Mouse (Mus musculus) adrenal gland, postnatal 4 days (tissue): Measurements from ENCODE around the gene Tnfsf9. TPM values are rescaled to one million over a fixed set of nuclear protein-coding genes. Genes with fewer than 3 reads are reported as not detected.

ENCODE experiments used
- DNase-seq, 2 experiments: peaks; one replicate each; pipeline ENCODE4 v3.0.0; 2021 to 2022; ENCODE audit warnings: low spot score in 2 of 2, mixed read lengths in 2 of 2
- long read RNA-seq, 2 experiments: library from polyadenylated mRNA; stranded (forward); transcript quantifications; one replicate each; pipeline ENCODE4 v2.0.0; 2021
- total RNA-seq, 2 experiments: library from RNA; stranded (reverse); gene quantifications; 2 replicates each; pipeline ENCODE4 v1.2.3; 2021

Tnfsf9 gene
- under 1 TPM; 0.40 to 0.45 TPM for total RNA-seq
- long read RNA-seq, experiment 1, result 0 reads
- long read RNA-seq, experiment 2, partial matches to known transcripts, result 0 of 3 reads
- long read RNA-seq, experiment 2, other reads (novel, unspliced or antisense), result 2 of 3 reads

DNA sequence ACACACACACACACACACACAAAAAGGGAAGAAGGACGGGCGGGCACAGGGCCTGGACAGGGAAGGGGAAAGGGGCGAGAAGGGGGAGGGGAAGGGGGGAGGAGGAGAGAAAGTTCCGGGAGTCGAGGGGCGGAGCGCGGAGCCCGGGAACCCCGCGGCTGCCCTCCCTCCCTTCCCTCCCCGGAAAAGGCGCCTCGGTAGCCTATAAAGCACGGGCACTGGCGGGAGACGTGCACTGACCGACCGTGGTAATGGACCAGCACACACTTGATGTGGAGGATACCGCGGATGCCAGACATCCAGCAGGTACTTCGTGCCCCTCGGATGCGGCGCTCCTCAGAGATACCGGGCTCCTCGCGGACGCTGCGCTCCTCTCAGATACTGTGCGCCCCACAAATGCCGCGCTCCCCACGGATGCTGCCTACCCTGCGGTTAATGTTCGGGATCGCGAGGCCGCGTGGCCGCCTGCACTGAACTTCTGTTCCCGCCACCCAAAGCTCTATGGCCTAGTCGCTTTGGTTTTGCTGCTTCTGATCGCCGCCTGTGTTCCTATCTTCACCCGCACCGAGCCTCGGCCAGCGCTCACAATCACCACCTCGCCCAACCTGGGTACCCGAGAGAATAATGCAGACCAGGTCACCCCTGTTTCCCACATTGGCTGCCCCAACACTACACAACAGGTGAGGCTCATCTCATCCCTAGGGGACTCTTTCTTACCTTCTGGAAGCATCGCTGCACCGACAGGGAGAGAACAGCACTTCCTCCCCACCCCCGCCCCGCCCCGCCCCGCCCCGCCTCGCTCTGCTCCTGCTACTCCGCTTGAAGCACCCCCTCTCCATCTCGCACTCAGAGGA lies at the start of gene Tnfsf9:
Gene Tnfsf9, plus strand, starts transcription at position 145 of the 854 bp plus-strand sequence.
- DNase-seq, result no peak

GRCm38 (mm10) chr17:57056246-57056645 lies 48.9 kb upstream of the Tnfsf9 start:
- no peak for DNase-seq

DNA sequence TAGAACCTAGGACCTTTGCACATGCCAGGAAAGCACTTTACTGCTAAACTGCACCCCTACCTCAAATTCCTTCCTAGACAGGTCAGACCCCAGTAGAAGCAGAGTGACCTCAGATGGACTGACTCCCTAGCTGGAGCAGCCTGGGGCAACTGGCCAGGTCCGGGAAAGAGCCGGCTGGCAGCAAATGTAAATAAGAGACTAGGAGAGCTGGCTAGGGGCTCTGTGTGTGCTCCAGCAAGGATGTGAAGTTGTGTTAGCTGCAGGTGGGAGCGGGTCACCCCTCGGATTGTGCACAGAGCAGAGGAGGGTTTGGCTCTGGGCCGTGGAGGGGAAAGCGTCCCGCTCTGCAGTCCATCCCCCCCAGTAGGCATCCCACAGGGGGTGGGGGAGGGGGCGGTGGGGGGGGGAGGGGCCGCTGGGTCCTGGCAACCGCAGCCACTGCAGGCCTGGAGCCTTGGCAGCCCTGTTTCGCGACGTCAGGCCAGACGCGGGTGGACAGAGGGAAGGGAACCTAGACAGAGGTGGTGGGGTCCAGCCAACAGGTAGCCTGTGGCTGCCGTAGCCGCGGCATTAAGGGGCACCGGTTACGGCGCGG lies 46.1 kb upstream of the Tnfsf9 start, which contains the start of gene Crb3:
Gene Crb3, plus strand, starts transcription at position 215 of the 595 bp plus-strand sequence.
- DNase-seq, result no peak

DNA sequence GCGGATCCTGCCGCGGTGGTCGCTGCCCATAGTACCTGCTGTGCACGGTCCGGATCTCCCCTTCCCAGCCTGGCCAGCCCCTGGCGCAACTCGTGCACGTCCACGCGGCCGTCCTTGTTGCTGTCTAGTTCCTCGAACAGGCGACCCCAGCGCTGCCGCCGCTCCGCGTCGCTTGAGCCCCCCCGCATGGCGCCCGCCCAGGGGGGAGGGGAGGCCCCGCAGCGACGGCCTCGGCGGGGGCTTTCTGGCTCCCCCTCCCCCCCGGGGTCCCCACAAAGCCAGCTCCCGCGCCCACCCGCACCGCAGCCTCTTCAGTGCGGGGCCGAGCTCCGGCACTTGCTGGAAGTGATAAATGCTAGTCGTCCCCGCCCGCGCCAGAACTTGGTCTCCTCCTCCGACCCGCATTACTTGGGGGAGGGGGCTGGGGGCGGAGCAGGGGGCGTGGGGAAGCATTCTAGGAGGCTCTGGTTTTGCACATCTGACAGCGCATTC lies 45.6 kb upstream of the Tnfsf9 start, which contains the start of gene Slc25a23:
Gene Slc25a23, minus strand, starts transcription at position 378 of the 492 bp plus-strand sequence.
- DNase-seq, result peak in 1 of 2 experiments; percentile 52

- DNase-seq, result peak; percentile 70 to 87
These were observed 44.8 kb upstream of the Tnfsf9 start for GRCm38 (mm10) chr17:57060231-57060801.

GRCm38 (mm10) chr17:57061069-57061468 lies 44.1 kb upstream of the Tnfsf9 start:
- DNase-seq, result no peak

DNA sequence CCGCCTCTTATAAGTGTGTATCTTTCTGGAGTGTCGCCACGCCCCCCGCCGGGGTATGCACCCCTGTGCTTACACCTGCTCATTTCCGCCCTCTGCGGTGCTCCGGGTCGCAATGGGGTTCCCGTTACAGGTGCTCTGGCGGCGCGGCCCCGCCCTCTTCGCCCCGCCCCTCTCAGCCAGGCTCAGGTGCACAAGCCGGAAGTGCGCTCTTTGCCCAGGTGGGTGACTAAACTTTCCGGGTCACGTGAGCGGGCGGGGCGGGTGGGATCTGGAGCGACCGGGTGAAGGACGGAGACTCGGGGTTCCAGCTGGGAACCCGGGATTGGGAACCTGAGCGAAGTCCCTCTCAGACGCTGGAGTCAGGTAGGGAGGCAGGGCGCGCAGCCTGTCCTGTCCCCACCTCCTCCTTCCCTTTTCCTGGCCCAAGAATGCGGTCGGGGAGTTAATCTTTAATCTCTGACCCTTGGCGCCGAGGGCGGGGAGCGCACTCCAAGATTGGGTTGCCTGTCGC lies 43.1 kb upstream of the Tnfsf9 start:
- no peak for DNase-seq

GRCm38 (mm10) chr17:57062548-57062947 lies 42.6 kb upstream of the Tnfsf9 start:
- no peak for DNase-seq

- no peak for DNase-seq
These were observed 42.1 kb upstream of the Tnfsf9 start for GRCm38 (mm10) chr17:57063031-57063430.

DNA sequence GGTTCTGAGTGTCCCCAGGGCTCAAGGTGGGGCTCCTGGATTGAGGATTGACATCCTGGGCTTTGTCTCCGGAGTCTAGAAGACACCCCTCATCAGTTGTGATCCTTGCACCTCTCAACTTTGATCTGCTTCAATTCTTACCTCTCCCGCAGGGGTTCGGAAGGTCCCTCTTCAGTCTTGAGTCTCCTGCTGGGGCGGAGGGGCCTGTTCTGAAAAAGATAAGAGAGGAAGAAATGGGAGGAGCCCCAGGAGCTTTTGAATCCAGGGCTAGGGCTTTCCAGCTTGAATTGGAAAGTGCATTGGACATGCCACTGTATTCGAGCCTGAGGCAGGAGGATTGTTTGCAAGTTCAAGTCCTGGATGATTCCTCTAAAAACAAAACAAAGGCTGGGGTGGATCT lies 38.2 kb upstream of the Tnfsf9 start:
- DNase-seq, result no peak

DNA sequence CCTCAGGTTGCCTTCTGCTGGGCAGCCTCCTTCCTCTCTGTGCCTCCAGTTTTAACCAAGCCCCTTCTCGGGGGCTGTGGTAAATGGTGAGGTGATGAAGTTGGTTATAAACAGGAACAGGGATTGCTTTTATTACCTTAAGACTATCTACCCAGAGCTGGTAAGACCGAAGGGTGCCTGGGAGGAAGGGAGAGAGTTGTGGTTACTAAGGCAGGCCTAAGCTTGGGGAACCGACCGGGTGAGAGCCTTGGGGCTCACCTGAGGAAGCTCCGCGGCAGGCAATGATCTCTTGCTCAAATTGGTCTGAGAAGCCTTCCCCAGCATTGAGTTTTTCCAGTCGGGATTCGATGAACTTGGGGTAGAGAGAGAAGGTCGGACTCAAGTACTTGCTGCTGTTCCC lies 34.9 kb upstream of the Tnfsf9 start:
- no peak for DNase-seq

DNA sequence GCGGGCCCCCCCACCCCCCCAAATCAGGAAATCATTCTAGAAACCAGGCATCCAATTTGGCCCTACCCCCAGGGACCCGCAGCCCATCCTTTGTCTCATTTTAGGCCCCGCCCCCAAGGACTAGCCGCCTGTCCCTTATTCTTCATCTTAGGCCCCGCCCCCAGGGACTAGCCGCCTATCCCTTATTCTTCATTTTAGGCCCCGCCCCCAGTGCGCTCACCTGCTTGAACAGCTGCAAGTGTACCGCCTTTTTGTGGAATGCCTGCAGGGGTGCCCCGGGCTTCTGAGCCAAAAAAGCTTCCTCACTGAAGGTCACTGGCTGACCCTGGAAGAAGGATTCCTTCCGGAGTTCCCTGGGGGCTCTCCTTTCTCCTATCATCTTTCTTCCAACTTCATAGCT lies 34.4 kb upstream of the Tnfsf9 start:
- DNase-seq, result no peak

- DNase-seq, result no peak
These were observed 28.2 kb upstream of the Tnfsf9 start for GRCm38 (mm10) chr17:57076916-57077315.

DNA sequence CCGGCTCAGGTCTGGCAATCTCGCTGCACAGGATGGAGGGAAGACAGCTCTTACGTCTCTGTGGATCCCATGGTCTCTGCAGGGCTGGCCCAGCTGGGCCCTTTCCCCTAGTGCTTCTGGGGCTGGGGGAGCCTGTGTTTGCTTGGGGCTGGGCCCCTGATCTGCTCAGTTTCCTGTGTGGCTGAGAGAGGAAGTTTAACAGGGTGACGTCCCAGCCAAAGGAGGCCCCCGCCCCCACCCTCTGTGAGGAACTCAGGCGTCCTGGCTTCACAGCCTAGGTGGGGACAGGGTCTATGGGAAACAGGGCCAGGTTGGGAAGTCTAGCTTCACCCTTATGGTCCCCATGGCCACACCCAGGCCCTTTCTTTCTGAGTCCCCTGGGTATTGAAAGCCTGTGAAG lies 26.8 kb upstream of the Tnfsf9 start, which contains the start of gene Dennd1c:
Gene Dennd1c, minus strand, starts transcription at position 179 of the 400 bp plus-strand sequence.
- DNase-seq, result no peak

GRCm38 (mm10) chr17:57079919-57080318 lies 25.2 kb upstream of the Tnfsf9 start:
- no peak for DNase-seq

GRCm38 (mm10) chr17:57081234-57081842 lies 23.8 kb upstream of the Tnfsf9 start:
- no peak for DNase-seq

DNA sequence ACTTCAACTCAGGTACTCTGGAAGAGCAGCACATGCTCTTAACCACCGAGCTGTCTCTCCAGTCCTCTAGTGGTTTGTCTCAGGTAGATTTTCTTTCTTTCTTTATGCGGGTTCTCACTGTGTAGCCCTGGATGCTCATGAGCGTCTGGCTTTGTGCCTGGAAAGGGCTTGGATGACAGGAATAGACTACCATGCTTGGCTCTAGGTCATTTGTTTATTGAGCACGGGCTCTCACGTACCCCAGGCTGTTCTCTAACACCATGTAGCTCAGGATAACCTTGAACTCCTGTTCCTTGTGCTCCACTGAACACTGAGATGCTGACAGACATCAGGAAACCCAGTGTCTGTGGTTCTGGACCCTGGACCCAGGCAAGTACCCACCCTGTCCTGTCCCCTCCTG lies 22.6 kb upstream of the Tnfsf9 start:
- DNase-seq, result no peak

- no peak for DNase-seq
These were observed 19.0 kb upstream of the Tnfsf9 start for GRCm38 (mm10) chr17:57085970-57086757.

GRCm38 (mm10) chr17:57087049-57087832 lies 17.9 kb upstream of the Tnfsf9 start, which contains the start of gene Tubb4a:
TSS of gene Tubb4a (minus strand) at chr17:57087782.
- DNase-seq, result no peak
